Mouse (Mus musculus): ENCODE measurements around the gene Tmppe. TPM values are rescaled to one million over a fixed set of nuclear protein-coding genes. Genes with fewer than 3 reads are reported as not detected.
"Not testable (repeated sequence)": the region's sequence is repeated elsewhere in the genome, so short reads cannot be mapped to it uniquely, and the experiment has no call there.

The Tmppe gene
- polyA plus RNA-seq (2015; fragmentation: Nextera tagmentation; extraction: Ambion mirVana) = 10.5 and 10.6 TPM in 2 replicates

DNA sequence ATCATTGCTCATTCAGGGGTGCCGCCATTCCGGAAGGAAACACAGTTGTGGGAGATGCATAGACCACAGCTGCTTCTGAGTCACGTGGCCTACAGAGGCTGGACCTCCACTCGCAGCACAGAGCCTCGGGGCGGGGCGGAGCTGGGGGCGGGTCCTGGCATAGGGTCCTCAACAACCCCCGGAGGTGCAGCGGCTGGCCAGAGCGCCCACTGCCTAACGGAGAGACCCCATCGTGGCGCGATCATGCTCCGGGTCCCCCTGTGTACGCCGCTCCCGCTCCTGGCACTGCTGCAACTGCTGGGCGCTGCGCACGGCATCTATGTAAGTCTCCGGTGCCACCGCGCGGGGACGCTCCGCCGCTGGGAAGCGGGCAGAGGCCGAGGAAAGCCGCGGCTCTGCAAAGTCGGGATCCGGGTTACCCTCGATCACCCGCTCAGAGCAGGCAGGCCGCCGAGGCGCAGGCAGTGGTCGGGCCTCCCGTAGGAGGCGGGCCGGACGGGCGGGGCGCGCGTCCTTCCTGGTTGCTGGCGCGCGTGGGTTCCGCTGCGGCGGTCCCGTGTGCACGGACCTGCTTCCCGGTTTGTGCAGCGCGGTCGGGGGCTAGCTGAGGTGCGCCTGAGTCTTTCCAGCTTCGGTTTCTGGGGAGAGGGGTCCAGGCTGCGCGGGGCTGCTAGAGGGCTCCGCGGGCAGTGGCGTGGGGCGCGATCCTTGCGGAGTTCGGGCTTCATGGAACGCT, at the start of gene Tmppe, which contains the start of gene Glb1:
Gene Tmppe, plus strand, starts transcription at position 157 of the 736 bp plus-strand sequence.
Gene Glb1, plus strand, starts transcription at position 128 of the 736 bp plus-strand sequence.
- Histone ChIP-seq H3K4me2 (ENCODE audit: low read length) (peak within 1 kb of the TSS; percentile 90), H3K27me3 (replicated peaks; ENCODE audit: control insufficient read depth, insufficient read depth, low read length) (no peaks in the 10 kb centered on the region), H3K9ac (ENCODE audit: low read depth, low read length) (peak within 1 kb of the TSS; percentile 94), H3K4me3 (ENCODE audit: low read length) (peak within 1 kb of the TSS; percentile 93), H3K4me1 (ENCODE audit: control insufficient read depth, insufficient read depth, low read depth, low read length) (peaks cover 12% of the 10 kb centered on the region), H3K36me3 (ENCODE audit: control insufficient read depth, insufficient read depth, low read length) (peaks cover 18% of the 10 kb centered on the region), H3K9me3 (ENCODE audit: control insufficient read depth, low read length) (peaks cover 4% of the 10 kb centered on the region), H3K27ac (ENCODE audit: low read depth, low read length) (peak within 1 kb of the TSS; percentile 95)
- peak; percentile 99 for ATAC-seq
- WGBS = 0% methylated on average over 71 of the region's 73 CpGs

DNA sequence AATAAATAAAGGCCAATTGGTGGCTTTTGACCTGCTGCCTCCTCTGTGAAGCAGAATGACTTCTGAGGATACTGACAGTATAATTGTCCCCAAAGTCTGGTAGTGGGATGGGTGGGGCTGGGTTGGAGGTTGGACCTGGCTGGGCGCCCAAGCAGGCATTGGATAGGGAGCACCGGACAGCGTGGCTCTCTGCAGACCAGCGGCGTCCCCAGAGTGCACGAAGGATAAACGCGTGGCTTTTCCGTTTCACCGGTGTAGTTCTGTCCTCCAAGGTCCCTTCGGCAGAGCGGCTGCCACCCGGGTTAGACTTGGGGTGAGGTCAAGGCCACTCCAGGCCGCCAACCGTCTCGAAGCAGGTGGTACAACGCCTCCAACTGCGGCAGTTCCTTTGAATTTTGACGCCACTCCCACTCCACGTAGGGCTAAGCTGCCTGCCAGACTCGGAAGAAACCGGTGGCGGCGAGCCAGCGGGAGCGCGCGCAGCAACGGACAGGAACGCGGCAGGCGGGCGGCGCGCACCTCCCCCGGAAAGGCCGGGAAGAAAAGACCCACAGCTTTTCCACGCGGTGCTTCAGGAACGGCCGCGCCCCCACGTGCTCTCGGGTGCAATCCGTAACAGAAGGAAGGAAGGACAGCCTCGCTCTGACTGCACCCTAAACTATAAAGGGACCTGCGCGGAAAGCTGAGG, 33.0 kb upstream of the Tmppe start:
- Histone ChIP-seq H3K9me3 (ENCODE audit: control insufficient read depth, low read length) (no peaks in the 10 kb centered on the region), H3K4me1 (ENCODE audit: control insufficient read depth, insufficient read depth, low read depth, low read length) (peaks cover 4% of the 10 kb centered on the region), H3K4me2 (ENCODE audit: low read length) (peak overlapping the region; percentile 96), H3K27ac (ENCODE audit: low read depth, low read length) (peak overlapping the region; percentile 64), H3K36me3 (ENCODE audit: control insufficient read depth, insufficient read depth, low read length) (no peaks in the 10 kb centered on the region), H3K9ac (ENCODE audit: low read depth, low read length) (peak overlapping the region; percentile 80), H3K4me3 (ENCODE audit: low read length) (peak overlapping the region; percentile 60), H3K27me3 (replicated peaks; ENCODE audit: control insufficient read depth, insufficient read depth, low read length) (no peaks in the 10 kb centered on the region)
- ATAC-seq = peak; percentile 91
- under 1% methylated on average over 48 of the region's 48 CpGs for WGBS

DNA sequence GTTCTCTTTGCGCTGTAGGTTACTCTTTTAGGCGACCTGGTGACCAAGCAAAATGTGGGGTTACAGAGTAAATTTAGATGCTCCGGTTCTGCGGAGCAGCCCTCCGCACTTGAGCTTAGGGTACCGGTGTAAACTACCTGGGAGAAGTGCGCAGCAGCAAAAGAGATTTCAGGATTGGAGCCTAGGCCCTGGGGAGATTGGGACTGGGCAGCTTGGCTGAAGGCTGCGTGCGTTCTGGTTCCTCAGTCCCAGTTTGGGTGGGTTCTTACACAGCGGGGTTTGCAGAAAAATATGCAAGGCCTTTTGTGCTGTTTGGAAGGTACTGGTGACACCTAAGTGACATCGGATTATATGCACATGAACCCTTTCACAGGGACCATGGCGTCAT, 32.4 kb upstream of the Tmppe start:
- no peaks in the 10 kb centered on the region for H3K27me3 ChIP-seq (replicated peaks; ENCODE audit: control insufficient read depth, insufficient read depth, low read length)
- no peaks in the 10 kb centered on the region for H3K9me3 ChIP-seq (ENCODE audit: control insufficient read depth, low read length)
- H3K27ac ChIP-seq (ENCODE audit: low read depth, low read length) = peak overlapping the region; percentile 64
- peak overlapping the region; percentile 60 for H3K4me3 ChIP-seq (ENCODE audit: low read length)
- peak overlapping the region; percentile 80 for H3K9ac ChIP-seq (ENCODE audit: low read depth, low read length)
- no peaks in the 10 kb centered on the region for H3K36me3 ChIP-seq (ENCODE audit: control insufficient read depth, insufficient read depth, low read length)
- peak overlapping the region; percentile 96 for H3K4me2 ChIP-seq (ENCODE audit: low read length)
- H3K4me1 ChIP-seq (ENCODE audit: control insufficient read depth, insufficient read depth, low read depth, low read length) = peaks cover 4% of the 10 kb centered on the region
- ATAC-seq = no peak; the same call in 1 of the 2 replicates
- WGBS = 12% methylated on average over 12 of the region's 12 CpGs

DNA sequence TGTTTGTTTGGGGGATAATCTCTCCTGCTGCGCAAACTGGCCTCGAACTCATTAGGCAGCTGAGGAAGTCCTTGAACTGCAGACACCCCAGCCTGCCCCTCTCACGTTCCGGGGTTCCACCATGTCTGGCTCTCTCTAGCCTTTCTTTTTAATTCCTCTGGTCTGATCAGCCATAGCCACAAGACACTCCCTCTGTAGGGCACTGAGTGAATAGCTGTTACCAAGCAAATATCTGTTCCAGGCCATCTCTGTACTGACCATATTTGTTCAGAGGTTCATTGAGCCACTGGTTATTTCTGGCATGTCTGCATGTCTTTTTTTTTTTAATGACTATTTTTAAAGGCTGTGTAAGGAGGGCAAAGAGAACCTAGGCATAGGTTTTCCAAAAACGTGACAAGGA, 31.5 kb upstream of the Tmppe start:
- 65% methylated on average over 5 of the region's 5 CpGs for WGBS
- not testable (repeated sequence) for H3K9me3 ChIP-seq (ENCODE audit: control insufficient read depth, low read length)

DNA sequence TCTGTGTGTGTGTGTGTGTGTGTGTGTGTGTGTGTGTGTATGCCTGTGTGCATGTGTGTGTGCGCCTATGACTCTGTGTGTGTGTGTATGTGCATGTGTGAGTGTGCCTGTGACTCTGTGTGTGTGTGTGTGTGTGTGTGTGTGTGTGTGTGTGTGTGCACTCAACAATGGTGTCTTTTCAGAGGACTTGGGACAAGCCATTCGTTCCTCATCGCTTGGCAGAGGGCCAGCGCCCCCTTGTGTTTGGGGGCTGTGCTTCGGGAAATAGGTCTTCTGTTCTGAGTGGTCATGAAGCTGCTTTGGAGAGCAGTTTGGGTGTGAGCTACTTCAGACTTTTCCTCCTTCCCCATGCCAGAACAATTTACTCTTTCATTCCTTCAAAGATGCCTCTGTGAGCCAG, 29.2 kb upstream of the Tmppe start:
- not testable (repeated sequence) for ATAC-seq; H3K9ac ChIP-seq (ENCODE audit: low read depth, low read length)

More for the DNA sequence above, 31.5 kb upstream of the Tmppe start:
- not testable (repeated sequence) for H3K27me3 ChIP-seq (replicated peaks; ENCODE audit: control insufficient read depth, insufficient read depth, low read length); ATAC-seq; H3K9ac ChIP-seq (ENCODE audit: low read depth, low read length); H3K36me3 ChIP-seq (ENCODE audit: control insufficient read depth, insufficient read depth, low read length); H3K27ac ChIP-seq (ENCODE audit: low read depth, low read length); H3K4me2 ChIP-seq (ENCODE audit: low read length); H3K4me3 ChIP-seq (ENCODE audit: low read length); H3K4me1 ChIP-seq (ENCODE audit: control insufficient read depth, insufficient read depth, low read depth, low read length)

DNA sequence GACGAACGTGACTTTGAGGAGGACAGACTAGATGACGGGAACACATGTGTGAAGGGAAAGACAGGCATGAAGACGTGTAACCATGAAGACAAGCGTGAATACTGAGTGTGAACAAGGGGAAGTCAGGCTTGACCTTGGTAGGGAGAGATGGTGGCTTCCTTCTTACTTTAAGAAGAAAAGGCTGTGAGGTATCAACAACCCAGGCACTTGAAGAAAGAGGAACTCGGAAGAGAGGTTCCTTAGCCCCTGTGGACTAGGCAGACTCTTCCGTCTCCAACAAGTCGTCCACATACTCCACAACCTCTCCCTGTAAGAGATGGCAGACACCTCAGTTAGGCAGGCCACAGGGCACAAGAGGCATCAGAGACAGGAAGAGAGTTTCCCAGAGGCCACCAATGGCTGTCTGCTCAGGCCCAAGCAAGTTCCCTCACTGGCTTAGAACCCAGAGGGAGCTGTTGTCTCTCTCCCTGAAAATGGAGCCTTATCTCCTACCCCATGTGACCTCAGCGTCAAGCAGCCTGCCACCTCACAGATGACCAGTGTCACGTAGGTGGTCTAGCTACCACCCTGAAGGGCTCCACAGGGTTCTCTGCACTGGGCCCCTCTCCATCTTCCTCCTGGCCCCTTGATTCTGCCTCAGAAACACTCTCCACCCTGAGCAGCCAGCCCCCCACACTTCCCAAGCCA, 25.5 kb upstream of the Tmppe start:
- no peaks in the 10 kb centered on the region for H3K36me3 ChIP-seq (ENCODE audit: control insufficient read depth, insufficient read depth, low read length)
- H3K4me1 ChIP-seq (ENCODE audit: control insufficient read depth, insufficient read depth, low read depth, low read length) = no peaks in the 10 kb centered on the region
- H3K9me3 ChIP-seq (ENCODE audit: control insufficient read depth, low read length) = no peaks in the 10 kb centered on the region
- WGBS = 92% methylated on average over 10 of the region's 10 CpGs
- ATAC-seq = no peak
- no peaks in the 10 kb centered on the region for H3K27me3 ChIP-seq (replicated peaks; ENCODE audit: control insufficient read depth, insufficient read depth, low read length)
- no peak overlapping the region for H3K4me3 ChIP-seq (ENCODE audit: low read length)
- no peak overlapping the region for H3K9ac ChIP-seq (ENCODE audit: low read depth, low read length)
- H3K4me2 ChIP-seq (ENCODE audit: low read length) = no peak overlapping the region
- no peak overlapping the region for H3K27ac ChIP-seq (ENCODE audit: low read depth, low read length)

More for the DNA sequence above, 29.2 kb upstream of the Tmppe start:
- not testable (repeated sequence) for H3K4me1 ChIP-seq (ENCODE audit: control insufficient read depth, insufficient read depth, low read depth, low read length); H3K27ac ChIP-seq (ENCODE audit: low read depth, low read length); H3K4me3 ChIP-seq (ENCODE audit: low read length); H3K27me3 ChIP-seq (replicated peaks; ENCODE audit: control insufficient read depth, insufficient read depth, low read length); H3K9me3 ChIP-seq (ENCODE audit: control insufficient read depth, low read length); H3K4me2 ChIP-seq (ENCODE audit: low read length); H3K36me3 ChIP-seq (ENCODE audit: control insufficient read depth, insufficient read depth, low read length)
- WGBS = 27% methylated on average over 5 of the region's 5 CpGs

DNA sequence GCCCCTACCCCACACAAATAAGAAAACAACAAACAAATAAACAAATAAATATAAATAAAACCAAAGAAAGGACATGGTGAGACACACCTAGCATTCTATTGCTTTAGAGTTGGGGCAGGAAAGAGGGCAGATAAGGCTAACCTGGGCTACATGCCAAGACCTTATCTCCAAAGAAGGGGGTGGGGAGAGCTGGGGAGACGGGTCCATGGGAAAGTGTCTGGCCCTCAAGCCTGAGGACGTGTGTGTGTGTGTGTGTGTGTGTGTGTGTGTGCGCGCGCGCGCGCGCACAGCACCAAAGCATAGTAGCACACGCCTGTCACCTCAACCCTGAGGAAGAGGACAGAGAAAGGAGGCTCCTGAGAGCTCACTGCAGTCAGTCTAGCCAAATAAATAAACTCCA, 23.7 kb upstream of the Tmppe start:
- H3K4me2 ChIP-seq (ENCODE audit: low read length) = no peak overlapping the region
- H3K36me3 ChIP-seq (ENCODE audit: control insufficient read depth, insufficient read depth, low read length) = no peaks in the 10 kb centered on the region

DNA sequence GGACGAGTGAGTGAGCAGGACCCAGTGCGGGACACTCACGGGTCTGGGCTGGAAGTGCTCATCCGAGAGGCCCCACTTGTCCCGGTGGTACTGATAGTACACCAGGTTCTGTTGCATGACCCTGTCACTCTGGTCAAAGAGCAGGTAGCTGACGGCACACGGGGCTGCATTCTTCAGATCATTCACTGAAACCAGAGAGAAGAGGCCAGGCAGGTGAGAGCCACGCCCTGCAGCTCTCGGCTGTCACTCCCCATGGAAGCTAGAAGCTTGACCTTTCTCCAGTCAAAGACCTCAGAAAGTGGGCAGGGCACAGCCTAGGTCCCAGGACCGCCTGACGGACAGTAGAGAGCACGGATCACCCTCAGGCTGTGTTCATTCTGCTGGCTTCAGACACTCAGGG, 21.0 kb upstream of the Tmppe start:
- H3K4me1 ChIP-seq (ENCODE audit: control insufficient read depth, insufficient read depth, low read depth, low read length) = no peaks in the 10 kb centered on the region
- H3K27me3 ChIP-seq (replicated peaks; ENCODE audit: control insufficient read depth, insufficient read depth, low read length) = no peaks in the 10 kb centered on the region
- H3K4me3 ChIP-seq (ENCODE audit: low read length) = no peak overlapping the region
- WGBS = 93% methylated on average over 12 of the region's 12 CpGs
- H3K9me3 ChIP-seq (ENCODE audit: control insufficient read depth, low read length) = no peaks in the 10 kb centered on the region
- H3K4me2 ChIP-seq (ENCODE audit: low read length) = no peak overlapping the region
- H3K9ac ChIP-seq (ENCODE audit: low read depth, low read length) = no peak overlapping the region
- H3K27ac ChIP-seq (ENCODE audit: low read depth, low read length) = no peak overlapping the region
- H3K36me3 ChIP-seq (ENCODE audit: control insufficient read depth, insufficient read depth, low read length) = no peaks in the 10 kb centered on the region
- no peak for ATAC-seq

More for the DNA sequence above, 23.7 kb upstream of the Tmppe start:
- Histone ChIP-seq H3K4me1 (ENCODE audit: control insufficient read depth, insufficient read depth, low read depth, low read length) (no peaks in the 10 kb centered on the region), H3K9me3 (ENCODE audit: control insufficient read depth, low read length) (no peaks in the 10 kb centered on the region), H3K27ac (ENCODE audit: low read depth, low read length) (no peak overlapping the region), H3K27me3 (replicated peaks; ENCODE audit: control insufficient read depth, insufficient read depth, low read length) (no peaks in the 10 kb centered on the region), H3K4me3 (ENCODE audit: low read length) (no peak overlapping the region), H3K9ac (ENCODE audit: low read depth, low read length) (no peak overlapping the region)
- no peak for ATAC-seq
- WGBS = 96% methylated on average over 10 of the region's 10 CpGs

Measured in hindbrain, embryonic 16.5 days (tissue).